In genomic region chr16:22633063-22633462, GRCm38 (mm10) we compare ENCODE assay signal across 34 mouse cellular contexts.
"Had no signal": no experiment of that assay in that cellular context is flagged by ENCODE, and none has a peak within 500 bp of the region (broad histone marks: within the 10 kb centered on the region; RNA-seq: fewer than 3 reads in every experiment).

No protein-coding gene starts in this region.

- H3K27me3 ChIP-seq: hindbrain, embryonic 12.5 days; hindbrain, embryonic 15.5 days; intestine, embryonic 15.5 days; kidney, embryonic 15.5 days had no signal

- H3K4me3 ChIP-seq: heart, embryonic 10.5 days; heart, embryonic 12.5 days; heart, embryonic 13.5 days; heart, embryonic 15.5 days; hindbrain, embryonic 10.5 days; hindbrain, embryonic 12.5 days; hindbrain, embryonic 13.5 days; hindbrain, embryonic 15.5 days; intestine, embryonic 15.5 days; kidney, embryonic 15.5 days; layer of hippocampus, adult 2 months had no signal

- H3K9ac ChIP-seq: heart, embryonic 12.5 days; heart, embryonic 13.5 days; heart, embryonic 15.5 days; hindbrain, embryonic 12.5 days; hindbrain, embryonic 13.5 days; hindbrain, embryonic 14.5 days; hindbrain, embryonic 15.5 days; intestine, embryonic 15.5 days; kidney, embryonic 15.5 days had no signal

- H3K27ac ChIP-seq: heart, embryonic 10.5 days; heart, embryonic 13.5 days; heart, embryonic 15.5 days; hindbrain, embryonic 10.5 days; hindbrain, embryonic 12.5 days; hindbrain, embryonic 13.5 days; hindbrain, embryonic 14.5 days; hindbrain, embryonic 15.5 days; hindbrain, postnatal 0 days; intestine, embryonic 15.5 days; kidney, embryonic 15.5 days; kidney, postnatal 0 days; layer of hippocampus, adult 2 months had no signal

- DNase-seq: heart, postnatal 10 days; heart, postnatal 14 days; heart, postnatal 36 days; heart, postnatal 4 days; kidney, adult 11 months; kidney, adult 18-20 months; kidney, adult 2 months; kidney, adult 8-10 months; kidney, adult 9 months; kidney, postnatal 10 days; kidney, postnatal 14 days; kidney, postnatal 25 days; kidney, postnatal 36 days; kidney, postnatal 4 days; layer of hippocampus, adult 9-11 months; layer of hippocampus, postnatal 36 days had no signal

- H3K4me1 ChIP-seq: heart, embryonic 10.5 days; heart, embryonic 12.5 days; heart, embryonic 13.5 days; heart, embryonic 15.5 days; hindbrain, embryonic 12.5 days; hindbrain, embryonic 13.5 days; hindbrain, embryonic 15.5 days; intestine, embryonic 15.5 days; kidney, embryonic 15.5 days had no signal

- H3K4me2 ChIP-seq: heart, embryonic 11.5 days; heart, embryonic 12.5 days; heart, embryonic 13.5 days; heart, embryonic 15.5 days; hindbrain, embryonic 12.5 days; hindbrain, embryonic 13.5 days; hindbrain, embryonic 14.5 days; hindbrain, embryonic 15.5 days; intestine, embryonic 15.5 days; kidney, embryonic 15.5 days had no signal

- H3K9me3 ChIP-seq: heart, embryonic 10.5 days; heart, embryonic 12.5 days; heart, embryonic 13.5 days; heart, embryonic 15.5 days; hindbrain, embryonic 10.5 days; hindbrain, embryonic 12.5 days; hindbrain, embryonic 13.5 days; hindbrain, embryonic 15.5 days; intestine, embryonic 15.5 days; kidney, embryonic 15.5 days had no signal

- ATAC-seq: hindbrain, embryonic 16.5 days; hindbrain, postnatal 0 days; intestine, embryonic 15.5 days; intestine, embryonic 16.5 days; intestine, postnatal 0 days had no signal

- H3K36me3 ChIP-seq: heart, embryonic 10.5 days; heart, embryonic 12.5 days; heart, embryonic 13.5 days; heart, embryonic 15.5 days; hindbrain, embryonic 10.5 days; hindbrain, embryonic 12.5 days; hindbrain, embryonic 13.5 days; hindbrain, embryonic 15.5 days; intestine, embryonic 15.5 days; kidney, embryonic 15.5 days had no signal
